Mouse (Mus musculus): Measurements from ENCODE around the gene 1700013F07Rik.

- no peak for TF ChIP-seq CTCF (IDR thresholded peaks at IDR 0.05)
- TF ChIP-seq EP300 (IDR thresholded peaks at IDR 0.05) = no peak
These were observed 8.3 kb downstream of the 1700013F07Rik start for GRCm38 (mm10) chr3:108542299-108542698.

Data from lung, postnatal 0 days (tissue).